Mouse (Mus musculus) gastrocnemius, postnatal 4 days (tissue): ENCODE data around the gene Klhl3. TPM values are rescaled to one million over a fixed set of nuclear protein-coding genes. Genes with fewer than 3 reads are reported as not detected.

Experiments used
- DNase-seq, 2 experiments: peaks; one replicate each; pipeline ENCODE4 v3.0.0; 2021 to 2022; ENCODE audit warnings: low spot score in 2 of 2, mixed read lengths in 2 of 2
- total RNA-seq, 2 experiments: library from RNA; stranded (reverse); gene quantifications; 2 replicates each; pipeline ENCODE4 v1.2.3; 2021

Klhl3 gene
- total RNA-seq, 2 experiments from 2014 or later, result 2.9 to 3.7 TPM

DNA sequence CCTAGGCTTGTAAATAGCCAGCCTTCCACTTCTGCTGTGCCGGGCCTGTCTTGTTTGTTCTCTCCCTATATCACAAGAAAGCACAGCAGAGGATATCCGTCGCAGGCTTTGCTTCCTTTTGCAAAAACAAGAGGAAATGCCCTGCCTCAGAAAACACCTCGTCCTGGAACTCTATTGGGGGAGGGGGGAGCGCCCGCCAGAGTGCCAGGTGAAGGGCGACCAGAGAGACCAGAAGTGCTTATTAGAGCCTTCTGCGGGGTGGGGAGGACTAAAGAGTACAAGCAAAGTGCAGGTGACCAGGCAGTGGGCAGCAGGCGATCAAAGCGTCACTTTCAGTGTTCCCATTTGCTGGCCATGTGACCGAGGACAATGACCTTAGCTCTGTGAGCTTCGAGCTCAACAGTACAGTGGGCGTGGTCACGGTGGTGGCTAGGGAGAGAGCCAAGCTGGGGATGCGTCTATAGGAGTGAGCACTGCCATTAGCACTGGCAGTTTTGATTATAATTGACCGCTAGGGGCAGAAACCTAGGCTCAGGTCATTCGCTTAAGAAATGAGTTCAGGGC, 45.8 kb downstream of the Klhl3 start:
- DNase-seq, result peak in 1 of 2 experiments; percentile 46

DNA sequence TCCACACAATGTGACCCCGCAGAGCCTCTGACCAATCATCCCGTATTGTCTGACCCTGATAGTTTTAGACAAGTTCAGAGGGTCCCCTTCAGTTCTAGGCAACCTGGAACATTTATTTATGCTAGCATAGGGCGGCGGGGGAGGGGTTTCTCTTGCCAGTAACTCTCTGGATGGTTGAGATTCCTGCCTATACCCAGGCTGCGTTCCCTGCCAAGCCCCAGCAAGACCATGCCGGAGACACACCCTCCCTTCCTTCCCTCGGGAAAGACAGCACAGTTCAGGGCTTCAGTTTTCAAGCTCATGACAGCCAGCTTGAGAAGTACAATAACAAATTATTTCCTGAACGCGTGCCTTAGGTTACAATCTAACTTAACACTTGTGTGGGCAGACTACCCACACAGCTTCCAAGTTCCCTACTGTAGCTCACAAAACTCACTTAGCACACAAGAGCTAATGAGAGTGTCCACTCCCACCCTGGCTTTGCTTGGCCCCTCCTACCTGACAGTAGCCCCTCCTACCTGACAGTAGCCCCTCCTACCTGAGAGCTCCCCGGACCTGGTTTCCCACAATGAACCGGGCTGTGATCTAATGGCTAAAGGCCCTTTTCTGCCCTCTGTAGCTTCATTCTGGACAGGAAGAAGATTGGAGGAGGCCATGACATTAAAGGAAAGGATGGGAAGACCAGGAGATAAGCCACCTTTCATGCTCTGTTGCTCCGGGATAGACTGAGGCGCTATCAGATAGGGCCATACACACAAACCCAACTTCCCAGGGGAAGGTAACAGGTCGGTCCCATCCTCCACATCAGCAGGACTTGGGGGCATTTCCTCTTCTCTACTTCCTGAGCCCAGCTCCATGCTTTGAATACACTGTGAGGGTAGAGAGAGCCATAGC, 46.6 kb downstream of the Klhl3 start:
- peak in 1 of 2 experiments; percentile 29 for DNase-seq

DNA sequence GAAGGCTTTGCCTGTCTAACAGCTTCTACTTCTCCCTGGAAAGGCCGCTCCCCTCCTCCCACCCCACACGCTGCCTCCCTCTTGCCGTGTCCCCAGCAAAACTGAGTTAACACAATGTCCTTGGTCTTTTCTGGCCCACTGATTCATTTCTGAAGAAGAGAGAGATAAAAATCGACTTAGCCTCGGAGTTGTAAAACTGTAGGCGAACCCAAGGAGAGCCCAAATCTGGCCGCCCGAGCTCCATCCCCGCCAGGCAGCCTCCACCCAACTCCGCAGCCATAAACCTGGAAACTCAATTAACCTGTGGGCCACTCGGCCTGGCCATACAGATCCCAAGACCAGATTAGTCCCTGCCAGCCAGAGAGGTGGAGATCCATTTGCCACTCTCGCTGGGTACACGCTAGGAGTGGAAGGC, 47.3 kb downstream of the Klhl3 start:
- DNase-seq, result no peak

GRCm38 (mm10) chr13:58065316-58065715, 48.1 kb downstream of the Klhl3 start:
- peak in 1 of 2 experiments; percentile 33 for DNase-seq

GRCm38 (mm10) chr13:58057953-58058870, 55.2 kb downstream of the Klhl3 start:
- DNase-seq, result peak in 1 of 2 experiments; percentile 58

GRCm38 (mm10) chr13:58056618-58057017, 56.8 kb downstream of the Klhl3 start:
- DNase-seq, result no peak

DNA sequence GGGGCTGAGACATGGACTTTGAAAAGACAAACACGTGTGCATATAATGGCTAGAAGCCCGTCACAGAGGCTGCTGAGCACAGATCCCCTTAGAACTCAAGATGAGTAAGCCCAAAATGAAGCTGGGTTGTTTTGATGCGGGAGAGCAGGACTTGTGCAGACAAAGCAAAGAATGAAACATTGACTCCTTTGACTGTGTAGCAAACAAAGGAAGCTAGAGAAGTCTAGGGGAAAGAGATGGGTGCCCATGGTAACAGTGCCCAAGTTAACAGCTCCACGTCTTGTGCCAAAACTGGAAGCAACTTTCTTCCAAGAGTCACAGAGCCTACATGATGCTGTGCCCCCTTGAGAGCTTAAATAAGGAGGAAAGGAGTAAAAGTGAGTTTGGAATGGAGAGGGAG, 59.8 kb downstream of the Klhl3 start:
- DNase-seq, result no peak

DNA sequence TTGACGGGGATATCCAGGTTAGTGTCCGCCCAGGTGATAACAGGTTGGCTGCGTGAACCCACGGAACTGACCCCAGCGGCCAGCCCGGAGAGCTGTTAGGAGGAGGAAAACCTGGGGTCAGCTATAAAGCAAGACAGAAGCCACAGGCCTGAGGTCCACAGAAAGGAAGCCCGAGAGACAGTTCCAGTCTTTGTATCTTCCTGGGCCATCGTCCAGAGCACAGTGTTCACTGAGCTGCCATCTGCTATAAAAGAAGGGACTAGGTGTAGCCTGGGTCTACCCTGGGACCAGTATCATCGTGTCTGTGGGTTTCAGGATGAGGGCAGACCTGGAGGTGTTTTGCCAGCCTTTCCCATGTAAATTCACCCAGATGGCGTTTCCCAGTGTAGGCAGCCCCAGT, 61.7 kb downstream of the Klhl3 start:
- no peak for DNase-seq

DNA sequence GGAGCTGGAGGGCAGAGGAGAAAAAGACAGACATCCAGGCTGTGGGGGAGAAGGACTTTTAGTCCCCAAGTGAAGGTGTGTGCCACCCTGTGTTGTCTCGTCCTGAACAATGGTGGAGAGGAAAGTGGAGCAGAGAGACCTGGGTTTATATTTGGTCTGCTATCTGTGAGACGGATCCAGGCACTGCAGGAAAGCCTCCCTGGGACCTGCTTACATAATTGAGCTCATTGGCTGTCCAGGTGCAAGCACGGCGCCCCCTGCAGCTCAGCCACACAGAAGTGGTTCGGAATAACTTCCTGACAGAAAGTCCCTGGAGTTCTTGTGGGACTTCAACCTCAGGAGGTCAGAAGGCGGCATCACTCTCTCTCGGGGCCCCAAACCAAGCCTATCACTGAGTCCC, 62.1 kb downstream of the Klhl3 start:
- DNase-seq, result no peak

- no peak for DNase-seq
Measured at GRCm38 (mm10) chr13:58049121-58049520, 64.3 kb downstream of the Klhl3 start.

DNA sequence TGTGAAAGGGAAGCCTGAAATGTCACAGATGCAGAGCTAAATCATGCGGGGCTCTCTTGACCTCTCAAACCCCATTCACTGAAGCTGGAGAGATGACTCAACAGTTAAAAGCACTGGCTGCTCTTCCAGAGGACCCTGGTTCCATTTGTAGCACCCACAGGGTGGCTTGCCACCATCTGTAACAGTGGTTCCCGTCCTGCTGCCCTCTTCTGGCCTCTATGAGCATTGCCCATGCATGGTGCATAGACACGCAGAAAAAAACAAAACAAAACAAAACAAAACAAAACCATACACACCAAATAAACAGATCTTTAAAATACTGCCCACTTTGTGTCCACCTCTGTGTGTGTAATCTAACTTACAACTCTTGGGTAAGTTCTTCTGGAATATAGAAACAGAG, 65.3 kb downstream of the Klhl3 start:
- no peak for DNase-seq

DNA sequence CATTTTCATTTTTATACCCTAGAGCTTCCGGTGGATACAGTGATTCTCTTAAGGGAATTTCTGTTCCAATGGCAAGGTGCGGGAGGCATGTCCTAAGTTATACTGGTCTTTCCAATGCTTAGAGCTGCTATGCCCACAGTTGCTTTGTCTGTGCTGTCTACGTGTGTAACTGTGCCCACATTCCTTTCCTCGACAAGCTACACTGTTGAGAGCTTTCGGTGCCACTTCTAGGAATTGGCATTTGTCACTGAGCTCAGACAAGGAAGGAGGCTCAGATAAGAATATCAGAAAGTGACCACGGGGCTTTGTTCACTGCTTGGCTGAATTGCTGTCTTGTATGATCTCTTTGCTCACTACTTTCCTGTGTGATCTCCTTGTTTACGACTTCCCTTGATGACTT, 67.2 kb downstream of the Klhl3 start:
- DNase-seq, result no peak

DNA sequence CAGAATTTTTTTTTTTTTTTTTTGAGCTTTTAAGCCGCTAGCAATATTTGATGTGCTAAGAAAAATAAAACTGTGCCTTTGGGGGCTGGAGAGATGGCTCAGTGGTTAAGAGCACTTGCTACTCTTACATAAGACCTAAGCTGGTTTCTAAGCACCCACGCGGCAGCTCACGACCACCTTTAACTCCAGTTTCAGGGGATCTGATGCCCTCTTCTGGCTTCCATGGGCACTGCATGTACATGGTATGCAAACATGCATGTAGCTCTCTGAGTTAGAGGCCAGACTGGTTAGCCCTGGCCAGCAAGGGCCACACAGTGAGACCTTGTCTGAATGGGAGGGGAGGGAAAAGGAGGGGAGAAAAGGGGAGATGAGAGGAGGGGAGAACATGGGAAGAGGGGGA, 68.1 kb downstream of the Klhl3 start:
- DNase-seq, result no peak

DNA sequence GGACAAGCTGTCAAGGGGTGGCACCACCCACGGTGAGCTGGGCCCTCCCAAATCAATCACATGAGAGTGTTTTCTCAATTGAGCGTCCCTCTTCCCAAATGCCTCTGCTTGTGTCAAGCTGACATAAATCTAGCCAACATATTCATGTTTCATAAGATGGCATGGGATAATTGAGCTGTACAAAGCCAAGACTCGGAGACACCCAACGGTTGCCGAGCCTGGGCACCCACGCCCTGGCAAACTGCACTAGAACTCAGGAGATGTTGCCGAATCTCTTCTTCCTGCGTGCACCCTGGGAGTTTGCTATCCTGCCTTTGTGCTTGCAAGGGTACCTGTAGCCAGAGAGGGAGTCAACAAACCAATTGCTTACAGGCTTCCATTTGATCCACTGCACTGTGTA, 70.1 kb downstream of the Klhl3 start:
- DNase-seq, result no peak

GRCm38 (mm10) chr13:58040112-58040511, 73.3 kb downstream of the Klhl3 start:
- no peak for DNase-seq

- no peak for DNase-seq
Measured at GRCm38 (mm10) chr13:58037506-58037905, 75.9 kb downstream of the Klhl3 start.

GRCm38 (mm10) chr13:58035470-58036156, 77.8 kb downstream of the Klhl3 start:
- peak; percentile 39 to 74 for DNase-seq

DNA sequence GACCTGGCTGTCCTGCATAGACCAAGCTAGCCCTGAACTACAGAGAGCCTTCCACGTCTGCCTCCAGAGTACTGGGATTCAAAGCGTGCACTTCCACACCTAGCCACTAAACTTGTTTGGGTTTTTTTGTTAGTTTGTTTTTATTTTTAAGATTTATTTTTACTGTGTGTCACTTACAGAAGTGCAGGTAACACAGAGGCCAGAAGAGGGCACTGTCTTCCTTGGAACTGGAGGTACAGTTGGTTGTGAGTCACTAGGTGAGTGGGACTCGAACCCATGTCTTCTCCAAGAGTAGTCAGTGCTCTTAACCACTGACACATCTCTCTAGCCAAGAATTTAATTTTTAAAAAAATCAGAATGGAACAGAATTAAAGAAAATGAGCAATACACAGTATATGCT, 78.4 kb downstream of the Klhl3 start:
- DNase-seq, result no peak

GRCm38 (mm10) chr13:58034507-58034906, 78.9 kb downstream of the Klhl3 start:
- no peak for DNase-seq

GRCm38 (mm10) chr13:58031755-58032154, 81.6 kb downstream of the Klhl3 start:
- DNase-seq, result peak; percentile 52 to 67

DNA sequence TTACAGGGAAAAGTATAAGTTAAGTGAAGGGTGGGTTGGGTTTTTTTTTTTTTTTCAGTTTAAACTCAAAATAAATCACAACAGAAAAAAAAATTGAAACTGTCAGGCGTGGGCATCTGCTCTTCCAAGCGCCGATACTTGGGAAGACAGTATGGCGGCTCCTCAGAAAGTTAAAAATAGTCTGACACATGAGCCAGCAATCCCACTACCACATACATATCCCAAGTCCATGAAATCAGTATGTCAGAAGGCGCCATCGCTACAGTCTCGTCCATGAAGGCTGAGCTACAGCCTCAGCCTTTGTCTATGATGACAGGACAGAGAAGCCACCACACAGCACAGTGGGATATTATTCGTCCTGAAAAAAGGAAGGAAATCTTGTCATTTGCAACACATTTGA, 86.3 kb downstream of the Klhl3 start:
- no peak for DNase-seq
